Mouse (Mus musculus) limb, embryonic 10.5 days (tissue): ENCODE results near the gene Lhx2. TPM values are rescaled to one million over a fixed set of nuclear protein-coding genes. Genes with fewer than 3 reads are reported as not detected.

ENCODE experiments used
- DNase-seq: peaks from one replicate; pipeline ENCODE4 v3.0.0-alpha.2; 2017; ENCODE audit warnings: low spot score
- H3K27ac ChIP-seq: fragments of 300-500 bp; sonication (generic); 2 replicates; pipeline ENCODE4 v1.5.1; 2016; ENCODE audit warnings: mild to moderate bottlenecking
- H3K27me3 ChIP-seq: fragments of 300-500 bp; sonication (generic); 2 replicates; pipeline ENCODE4 v1.6.1; 2016; ENCODE audit warnings: low read depth, mild to moderate bottlenecking; ENCODE audit not compliant: poor library complexity, severe bottlenecking
- H3K36me3 ChIP-seq: fragments of 300-500 bp; sonication (generic); 2 replicates; pipeline ENCODE4 v1.6.1; 2016; ENCODE audit warnings: mild to moderate bottlenecking, moderate library complexity
- H3K4me1 ChIP-seq: fragments of 300-500 bp; sonication (generic); 2 replicates; pipeline ENCODE4 v1.6.1; 2016
- H3K4me3 ChIP-seq: fragments of 300-500 bp; sonication (generic); 2 replicates; pipeline ENCODE4 v1.5.1; 2016; ENCODE audit warnings: mild to moderate bottlenecking, moderate library complexity
- H3K9me3 ChIP-seq: fragments of 300-500 bp; sonication (generic); replicated peaks from 2 replicates; pipeline ENCODE4 v1.6.1; 2016; ENCODE audit warnings: mild to moderate bottlenecking
- WGBS: fragments of 180-500 bp; shearing (Covaris S2); methylation state at CpG from one replicate; pipeline ENCODE4 v1.1.7; 2016; 5-methylcytosine and 5-hydroxymethylcytosine counted together
- polyA plus RNA-seq: library from polyadenylated mRNA; unstranded; fragments of >200 nt; fragmentation: Nextera tagmentation; extraction: Ambion mirVana; gene quantifications from 2 replicates; pipeline ENCODE4 v1.2.1, GENCODE M21; 2016

Lhx2 gene
- 33.7 and 48.4 TPM in 2 replicates for polyA plus RNA-seq

DNA sequence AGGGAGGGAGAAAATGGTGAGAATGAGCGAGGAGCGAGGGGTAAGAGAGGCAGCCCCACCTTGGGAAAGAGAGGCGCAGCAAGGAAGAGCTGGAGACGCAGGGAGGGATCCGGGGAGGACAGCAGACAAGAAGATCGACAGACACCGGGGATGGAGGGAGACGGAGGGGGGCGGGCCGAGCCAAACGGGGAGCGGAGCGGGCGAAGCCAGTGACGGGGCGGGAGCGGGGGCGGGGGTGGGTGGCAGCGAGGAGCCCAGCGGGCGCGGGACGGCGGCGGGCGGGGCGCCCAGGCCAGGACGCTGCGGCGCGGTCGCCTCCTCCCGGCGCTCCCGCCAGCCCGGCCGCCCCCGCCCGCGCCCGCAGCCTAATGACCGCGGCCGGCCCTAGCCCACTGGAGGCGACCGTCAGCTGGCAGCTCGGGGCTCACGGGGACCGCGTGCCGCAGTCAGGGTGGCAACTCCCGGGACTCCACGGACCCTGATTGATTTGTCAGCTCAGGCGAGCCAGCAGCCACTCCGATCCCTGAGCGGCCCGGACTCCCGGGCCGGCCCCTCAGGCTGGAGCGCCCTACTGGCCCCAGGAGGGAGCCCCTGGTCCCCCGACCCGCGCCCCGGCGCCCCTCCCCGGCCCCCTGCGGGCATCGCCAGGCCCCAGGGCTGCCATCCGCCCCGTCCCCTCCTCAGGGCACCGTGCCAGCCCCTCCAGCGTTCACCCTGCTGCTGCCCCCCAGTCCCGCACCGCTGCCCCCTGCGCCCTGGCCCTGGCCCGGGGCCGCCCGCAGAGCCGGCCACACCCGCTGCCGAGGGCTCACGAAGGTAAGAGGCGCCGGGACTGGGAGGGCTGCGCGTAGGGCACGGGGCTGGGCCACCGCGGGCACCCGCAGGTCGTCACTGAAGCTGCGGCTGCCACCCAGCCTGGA lies at the start of gene Lhx2:
Gene Lhx2 (plus strand): TSS at position 292 of the 920 bp plus-strand sequence.
- Histone ChIP-seq H3K9me3 (no peaks in the 10 kb centered on the region), H3K4me3 (peak within 1 kb of the TSS; percentile 65), H3K27ac (peak within 1 kb of the TSS; percentile 86), H3K36me3 (no peaks in the 10 kb centered on the region), H3K4me1 (peaks cover 41% of the 10 kb centered on the region), H3K27me3 (peaks cover 97% of the 10 kb centered on the region)
- peak; percentile 75 for DNase-seq
- under 1% methylated on average over 89 of the region's 92 CpGs for WGBS

DNA sequence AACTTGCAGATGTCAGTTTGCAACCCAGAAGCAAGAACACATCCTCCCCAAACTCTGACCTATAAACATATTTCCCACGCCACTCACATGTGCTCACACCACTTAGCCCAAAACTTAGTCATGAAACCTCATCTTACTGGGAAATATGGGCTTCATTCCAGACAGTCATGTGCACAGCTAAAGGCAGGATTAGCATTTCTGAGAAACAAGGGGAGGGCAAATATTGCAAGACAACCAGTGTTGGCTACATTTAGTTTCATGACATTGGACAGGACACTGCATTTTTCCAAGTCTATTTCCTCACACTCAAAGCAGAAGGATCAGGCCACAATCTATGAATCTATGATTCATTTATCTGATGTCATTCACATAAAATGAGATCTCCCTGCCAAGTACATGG lies 47.6 kb upstream of the Lhx2 start:
- DNase-seq, result no peak
- no peak overlapping the region for H3K4me3 ChIP-seq
- no peak overlapping the region for H3K27ac ChIP-seq
- peaks cover 19% of the 10 kb centered on the region for H3K4me1 ChIP-seq
- no peaks in the 10 kb centered on the region for H3K36me3 ChIP-seq
- no peaks in the 10 kb centered on the region for H3K27me3 ChIP-seq
- 93% methylated on average over 1 of the region's 1 CpGs for WGBS
- no peaks in the 10 kb centered on the region for H3K9me3 ChIP-seq

DNA sequence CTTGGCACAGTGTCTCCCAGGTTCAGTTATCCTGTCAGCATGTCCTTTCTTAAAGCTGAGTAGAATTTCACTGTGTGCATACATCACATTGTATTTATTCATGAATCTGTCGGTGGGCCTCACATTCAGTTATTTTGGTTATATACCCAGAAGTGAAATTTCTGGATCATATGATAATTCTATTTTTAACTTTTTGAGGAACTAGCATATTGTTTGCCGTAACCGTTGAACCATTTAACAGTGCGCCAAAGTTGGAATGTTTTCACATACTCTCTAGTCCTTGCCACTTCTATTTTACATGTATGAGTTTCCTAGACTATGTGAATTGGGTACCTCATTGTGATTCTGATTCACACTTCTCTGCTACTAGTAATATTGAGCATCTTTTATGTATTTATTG lies 43.1 kb upstream of the Lhx2 start:
- WGBS, result 95% methylated on average over 4 of the region's 4 CpGs

DNA sequence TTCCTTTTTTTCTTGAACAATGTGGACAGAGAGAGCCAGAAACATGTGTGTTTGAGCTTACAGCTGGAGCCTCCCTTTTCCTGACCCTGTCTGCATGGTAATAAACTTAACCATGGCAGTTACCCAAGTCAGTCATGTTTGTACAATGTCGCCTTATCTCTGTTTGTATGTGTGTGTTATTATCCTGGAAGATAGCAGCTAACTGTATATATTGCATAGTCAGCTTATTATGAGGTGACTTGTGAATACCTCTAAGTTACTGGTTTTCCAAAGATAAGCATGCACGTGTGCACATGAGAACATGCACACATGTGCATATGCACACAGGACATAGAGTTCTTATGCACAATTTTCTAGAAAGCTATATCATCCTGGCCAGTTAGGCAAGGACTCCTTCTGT lies 38.1 kb upstream of the Lhx2 start:
- WGBS, result 95% methylated on average over 2 of the region's 2 CpGs
- no peaks in the 10 kb centered on the region for H3K9me3 ChIP-seq
- H3K4me1 ChIP-seq, result peaks cover 13% of the 10 kb centered on the region
- DNase-seq, result no peak
- no peak overlapping the region for H3K27ac ChIP-seq
- H3K36me3 ChIP-seq, result no peaks in the 10 kb centered on the region
- peaks cover 6% of the 10 kb centered on the region; the same call in 1 of the 2 replicates for H3K27me3 ChIP-seq
- H3K4me3 ChIP-seq, result no peak overlapping the region

More for the DNA sequence above, 43.1 kb upstream of the Lhx2 start:
- Histone ChIP-seq H3K27me3 (no peaks in the 10 kb centered on the region), H3K27ac (no peak overlapping the region), H3K4me3 (no peak overlapping the region), H3K4me1 (peaks cover 4% of the 10 kb centered on the region), H3K36me3 (no peaks in the 10 kb centered on the region), H3K9me3 (no peaks in the 10 kb centered on the region)
- DNase-seq, result no peak

DNA sequence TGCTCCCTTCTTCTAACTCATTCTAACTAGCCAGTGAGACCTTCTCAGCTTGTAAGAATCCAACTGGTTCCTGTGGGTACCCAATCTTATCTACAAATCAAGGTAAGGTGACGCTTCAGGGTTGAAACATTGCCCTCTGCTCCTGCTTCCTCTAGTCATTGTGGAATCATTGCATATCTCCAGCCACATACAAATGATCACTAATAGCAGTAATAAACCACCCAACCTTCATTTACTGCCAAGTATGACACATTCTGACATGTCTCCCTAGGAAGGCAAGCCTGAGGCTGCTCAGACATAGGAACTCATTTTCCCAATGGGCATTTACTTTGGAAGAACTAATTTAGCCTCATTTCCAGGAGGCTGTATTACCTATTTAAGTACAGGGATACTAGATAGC lies 33.9 kb upstream of the Lhx2 start:
- Histone ChIP-seq H3K36me3 (no peaks in the 10 kb centered on the region), H3K4me3 (no peak overlapping the region), H3K9me3 (no peaks in the 10 kb centered on the region), H3K4me1 (peaks cover 10% of the 10 kb centered on the region), H3K27ac (no peak overlapping the region), H3K27me3 (peaks cover 6% of the 10 kb centered on the region; the same call in 1 of the 2 replicates)
- DNase-seq, result no peak
- WGBS, result 80% methylated on average over 1 of the region's 1 CpGs

DNA sequence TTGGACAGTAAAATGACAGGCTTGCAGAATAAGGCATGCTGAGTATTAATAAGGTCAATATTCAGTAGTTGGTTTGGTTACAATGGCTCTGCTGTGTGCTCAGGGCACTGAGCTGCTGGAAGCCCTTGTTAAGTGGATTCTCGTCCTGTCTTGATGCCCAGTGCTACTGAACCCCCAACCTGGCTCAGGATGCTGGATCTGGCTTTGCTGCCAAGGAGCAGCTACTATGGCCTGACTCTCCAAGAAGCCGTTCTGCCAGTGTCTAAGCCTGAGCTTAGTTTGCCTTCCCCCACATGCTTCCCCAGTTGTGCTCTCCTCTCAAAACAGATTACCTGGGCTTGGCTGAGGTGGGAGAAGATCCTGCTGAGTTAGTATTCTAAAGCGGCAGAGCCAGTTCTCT lies 26.2 kb upstream of the Lhx2 start:
- 41% methylated on average over 3 of the region's 3 CpGs for WGBS
- H3K27me3 ChIP-seq, result 0 out of 2 replicates have a peak, but pooled peaks cover 5% of the 10 kb centered on the region
- no peaks in the 10 kb centered on the region for H3K9me3 ChIP-seq
- no peak overlapping the region for H3K4me3 ChIP-seq
- no peaks in the 10 kb centered on the region for H3K4me1 ChIP-seq
- H3K27ac ChIP-seq, result no peak overlapping the region
- H3K36me3 ChIP-seq, result no peaks in the 10 kb centered on the region
- no peak for DNase-seq

DNA sequence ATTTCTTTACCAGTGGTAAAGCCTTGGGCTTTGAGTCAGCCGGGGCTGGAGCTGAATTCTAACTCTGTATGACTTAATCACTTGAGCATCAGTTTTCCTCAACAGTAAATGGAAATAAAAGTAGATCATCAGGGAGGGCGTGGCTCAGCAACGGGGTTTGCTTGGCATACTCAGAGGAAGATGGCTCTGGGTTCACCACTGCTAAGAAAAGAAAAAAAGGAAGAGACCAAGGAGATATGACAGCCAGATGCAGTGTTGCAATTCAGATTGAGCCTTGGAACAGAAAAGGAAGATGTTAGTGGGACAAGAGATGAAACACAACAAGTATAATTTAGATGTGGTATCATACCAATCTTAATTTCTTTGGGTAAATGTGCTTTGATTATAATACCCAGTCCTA lies 25.7 kb upstream of the Lhx2 start:
- H3K9me3 ChIP-seq, result no peaks in the 10 kb centered on the region
- no peak for DNase-seq
- H3K36me3 ChIP-seq, result no peaks in the 10 kb centered on the region
- H3K27me3 ChIP-seq, result 0 out of 2 replicates have a peak, but pooled peaks cover 5% of the 10 kb centered on the region
- no peak overlapping the region for H3K27ac ChIP-seq
- no peaks in the 10 kb centered on the region for H3K4me1 ChIP-seq
- H3K4me3 ChIP-seq, result no peak overlapping the region
- 58% methylated on average over 3 of the region's 3 CpGs for WGBS

DNA sequence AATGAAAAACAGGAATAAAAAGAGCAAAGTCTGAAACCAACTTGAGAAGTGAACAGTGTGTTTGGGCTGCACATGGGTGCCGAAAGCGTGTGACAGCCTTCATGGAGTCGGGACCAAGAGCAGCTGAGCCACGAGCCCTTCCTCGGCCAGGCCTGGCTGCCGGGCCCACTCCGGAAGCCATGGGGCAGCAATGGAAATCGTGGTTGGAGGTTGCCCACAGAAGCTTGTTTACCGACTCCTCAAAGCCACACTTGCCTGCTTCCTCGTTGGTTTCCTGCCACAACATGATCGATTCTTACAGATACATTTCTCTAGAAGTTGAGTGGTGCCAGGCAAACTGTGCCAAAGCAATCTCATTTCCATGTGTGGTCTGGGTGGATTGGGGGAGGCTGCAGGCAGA lies 20.0 kb upstream of the Lhx2 start:
- no peak overlapping the region for H3K4me3 ChIP-seq
- 91% methylated on average over 11 of the region's 11 CpGs for WGBS
- H3K27ac ChIP-seq, result no peak overlapping the region
- DNase-seq, result no peak
- H3K9me3 ChIP-seq, result no peaks in the 10 kb centered on the region
- H3K36me3 ChIP-seq, result no peaks in the 10 kb centered on the region
- peaks cover 20% of the 10 kb centered on the region; the same call in 1 of the 2 replicates for H3K27me3 ChIP-seq
- no peaks in the 10 kb centered on the region for H3K4me1 ChIP-seq

DNA sequence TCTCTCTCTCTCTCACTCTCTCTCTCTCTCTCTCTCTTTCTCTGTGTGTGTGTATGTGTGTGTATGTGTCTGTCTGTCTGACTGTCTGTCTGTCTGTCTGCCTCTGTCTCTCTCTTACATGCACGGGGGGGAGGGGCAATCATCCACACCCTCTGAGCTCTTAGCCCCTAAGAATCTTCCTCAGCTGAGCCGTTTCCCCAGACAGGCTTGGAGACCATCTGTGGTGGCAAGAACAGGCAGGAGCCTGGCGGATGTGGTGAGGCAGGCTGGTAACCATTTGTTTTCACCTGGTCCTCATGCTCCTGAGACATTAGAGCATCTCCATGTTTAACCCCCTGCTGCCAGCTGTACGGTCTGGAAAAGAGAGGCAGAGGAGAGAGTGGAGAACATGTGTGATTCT lies 18.2 kb upstream of the Lhx2 start:
- 53% methylated on average over 4 of the region's 4 CpGs for WGBS
- Histone ChIP-seq H3K4me1 (no peaks in the 10 kb centered on the region), H3K27me3 (peaks cover 27% of the 10 kb centered on the region), H3K4me3 (no peak overlapping the region), H3K36me3 (no peaks in the 10 kb centered on the region), H3K9me3 (no peaks in the 10 kb centered on the region), H3K27ac (no peak overlapping the region)
- DNase-seq, result no peak

DNA sequence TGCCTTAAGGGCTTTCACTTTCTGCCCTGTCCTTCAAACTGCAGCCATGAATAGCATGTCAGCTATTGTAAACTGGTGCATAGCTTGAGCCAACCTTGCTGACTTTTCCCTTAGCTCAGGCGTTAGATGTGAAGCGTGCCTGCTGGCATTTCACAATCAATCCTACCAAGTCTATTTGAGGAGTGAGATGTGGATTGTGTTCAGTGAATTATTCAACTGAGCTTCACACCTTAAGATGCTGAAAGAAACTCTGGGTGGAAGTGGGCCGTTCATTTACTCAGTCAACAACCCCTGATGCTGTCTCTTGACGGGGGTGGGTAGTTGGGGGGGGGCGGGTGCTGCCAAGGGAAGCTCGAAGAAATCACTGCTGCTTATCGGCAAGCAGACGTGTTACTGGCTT lies 15.7 kb upstream of the Lhx2 start:
- no peak for DNase-seq
- 66% methylated on average over 8 of the region's 8 CpGs for WGBS
- Histone ChIP-seq H3K4me3 (no peak overlapping the region), H3K4me1 (no peaks in the 10 kb centered on the region), H3K27ac (no peak overlapping the region), H3K36me3 (no peaks in the 10 kb centered on the region), H3K9me3 (no peaks in the 10 kb centered on the region), H3K27me3 (peaks cover 27% of the 10 kb centered on the region)

DNA sequence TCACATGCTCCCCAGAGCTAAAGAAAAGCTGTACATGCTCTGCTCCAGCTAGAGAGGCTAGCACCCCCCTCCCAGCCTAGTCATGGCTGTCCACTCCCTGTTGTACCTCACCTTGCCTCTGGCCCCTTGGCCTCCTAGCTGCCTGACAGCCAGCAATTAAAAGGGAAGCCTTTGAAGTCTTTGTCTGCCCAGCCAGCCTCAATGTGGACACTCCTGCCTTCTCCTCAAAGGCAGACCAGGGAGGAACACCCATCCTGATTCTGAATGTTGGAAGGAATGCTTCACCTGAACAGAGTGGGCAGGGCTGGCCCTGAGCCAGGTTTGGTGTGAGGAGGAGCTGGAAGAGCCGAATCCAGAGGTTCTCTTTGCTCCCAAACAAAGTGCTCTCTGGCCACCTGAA lies 12.4 kb upstream of the Lhx2 start:
- Histone ChIP-seq H3K27ac (no peak overlapping the region), H3K4me3 (no peak overlapping the region), H3K27me3 (peaks cover 25% of the 10 kb centered on the region), H3K36me3 (no peaks in the 10 kb centered on the region), H3K4me1 (no peaks in the 10 kb centered on the region), H3K9me3 (no peaks in the 10 kb centered on the region)
- WGBS, result 63% methylated on average over 1 of the region's 1 CpGs
- no peak for DNase-seq

DNA sequence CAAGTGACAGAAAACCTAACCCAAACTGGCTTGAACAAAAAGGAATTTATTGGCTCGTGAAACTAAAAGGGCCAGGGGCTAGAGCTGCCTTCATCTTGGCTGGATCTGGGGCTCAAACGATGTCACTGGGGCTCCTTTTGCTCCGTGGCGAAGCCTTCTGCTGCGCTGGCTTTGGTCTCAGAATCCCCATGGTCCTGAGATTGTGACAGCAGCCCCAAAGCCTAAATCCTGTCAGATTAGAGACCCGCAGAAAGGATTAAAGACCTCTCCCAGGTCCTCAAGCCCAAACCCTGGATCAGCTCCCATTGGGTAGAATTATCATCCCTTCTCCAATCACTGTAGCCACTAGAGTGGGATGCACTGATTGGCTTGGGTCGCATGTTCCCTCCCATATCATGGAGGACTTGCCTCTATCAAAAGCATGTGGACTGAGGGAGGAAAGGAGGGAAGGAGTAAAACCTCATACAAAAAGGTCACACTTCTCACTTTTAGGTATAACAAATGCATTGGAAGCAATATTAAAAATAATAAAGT lies 5.4 kb upstream of the Lhx2 start:
- WGBS, result 40% methylated on average over 7 of the region's 7 CpGs
- H3K27me3 ChIP-seq, result peaks cover 57% of the 10 kb centered on the region
- H3K9me3 ChIP-seq, result no peaks in the 10 kb centered on the region

DNA sequence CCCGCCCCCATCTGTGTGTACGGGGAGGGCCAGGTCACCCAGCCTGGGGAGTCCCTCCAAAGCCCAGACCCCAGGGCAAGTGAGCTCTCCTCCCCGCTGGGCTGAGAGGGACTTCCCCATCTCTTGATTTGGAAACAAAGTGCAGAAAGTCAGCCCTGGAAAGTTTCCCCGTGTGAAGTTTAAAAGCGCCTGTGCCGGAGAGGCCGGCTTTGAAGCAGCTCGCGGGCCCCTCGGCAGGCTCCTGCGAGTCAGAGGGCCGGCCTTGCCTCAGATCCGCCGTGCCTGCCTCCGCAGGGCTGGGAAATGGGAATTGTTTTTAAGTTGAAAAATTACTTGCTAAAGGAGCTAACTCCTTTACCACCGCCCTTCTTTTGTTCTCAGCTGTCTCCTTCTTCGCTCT lies 2.5 kb upstream of the Lhx2 start:
- Histone ChIP-seq H3K27me3 (peaks cover 86% of the 10 kb centered on the region), H3K4me1 (peaks cover 33% of the 10 kb centered on the region), H3K36me3 (no peaks in the 10 kb centered on the region), H3K27ac (peak overlapping the region; percentile 51; the same call in 1 of the 2 replicates), H3K9me3 (no peaks in the 10 kb centered on the region), H3K4me3 (peak overlapping the region; percentile 43)
- WGBS, result 2% methylated on average over 17 of the region's 17 CpGs
- DNase-seq, result peak; percentile 72

More for the DNA sequence above, 5.4 kb upstream of the Lhx2 start:
- no peak for DNase-seq
- Histone ChIP-seq H3K4me3 (no peak overlapping the region), H3K27ac (no peak overlapping the region), H3K36me3 (no peaks in the 10 kb centered on the region), H3K4me1 (peaks cover 16% of the 10 kb centered on the region)
